Mouse (Mus musculus): ENCODE measurements around the gene Mrpl33.
A peak's percentile ranks its signal among the peaks of the same experiment; 100 is the strongest.

Gene Mrpl33

GRCm38 (mm10) chr5:31640542-31640941, 43.8 kb downstream of the Mrpl33 start:
- DNase-seq (ENCODE audit: low spot score): no peak

DNA sequence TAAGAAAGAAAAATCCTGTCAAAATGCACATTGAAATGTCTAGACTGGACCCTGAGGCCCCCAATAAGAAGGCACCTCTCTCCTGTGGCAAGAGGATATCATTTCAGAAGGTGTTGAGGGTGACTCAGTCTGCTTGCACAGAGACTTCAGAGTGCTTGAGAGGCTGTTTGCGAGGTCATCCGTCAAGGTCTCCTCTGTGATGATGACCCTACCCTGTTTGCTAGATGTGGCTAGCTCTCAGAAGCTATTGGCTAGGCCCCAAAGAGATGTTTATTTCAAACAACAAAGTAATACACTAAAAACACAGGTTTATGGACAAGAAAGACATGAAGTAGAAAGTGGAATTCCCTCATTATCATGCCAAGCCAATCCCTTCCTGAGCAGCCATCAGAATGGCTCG, 45.6 kb downstream of the Mrpl33 start:
- DNase-seq (ENCODE audit: low spot score): no peak

DNA sequence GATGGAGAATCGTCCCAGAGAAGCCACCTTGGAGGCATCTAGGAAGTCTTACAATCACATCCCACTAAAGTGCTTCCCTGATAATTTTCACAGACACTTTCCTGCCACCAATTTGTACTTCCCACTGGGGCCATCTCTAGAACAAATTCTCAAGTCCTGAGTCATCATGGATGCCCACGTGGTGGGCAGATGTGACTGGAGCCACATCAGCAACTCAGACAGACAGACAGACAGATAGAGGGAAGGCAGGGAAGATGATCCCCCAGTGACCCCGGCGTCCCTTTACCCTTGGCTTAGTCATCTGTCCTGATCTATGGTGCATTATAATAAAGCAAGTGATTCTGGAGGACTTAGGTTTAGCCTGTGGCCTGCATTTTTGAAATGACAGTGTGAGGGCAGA, 47.5 kb downstream of the Mrpl33 start:
- DNase-seq (ENCODE audit: low spot score): no peak

- no peak for DNase-seq (ENCODE audit: low spot score)
These were observed 48.1 kb downstream of the Mrpl33 start for GRCm38 (mm10) chr5:31644847-31645246.

- DNase-seq (ENCODE audit: low spot score): no peak
These were observed 49.1 kb downstream of the Mrpl33 start for GRCm38 (mm10) chr5:31645798-31646197.

DNA sequence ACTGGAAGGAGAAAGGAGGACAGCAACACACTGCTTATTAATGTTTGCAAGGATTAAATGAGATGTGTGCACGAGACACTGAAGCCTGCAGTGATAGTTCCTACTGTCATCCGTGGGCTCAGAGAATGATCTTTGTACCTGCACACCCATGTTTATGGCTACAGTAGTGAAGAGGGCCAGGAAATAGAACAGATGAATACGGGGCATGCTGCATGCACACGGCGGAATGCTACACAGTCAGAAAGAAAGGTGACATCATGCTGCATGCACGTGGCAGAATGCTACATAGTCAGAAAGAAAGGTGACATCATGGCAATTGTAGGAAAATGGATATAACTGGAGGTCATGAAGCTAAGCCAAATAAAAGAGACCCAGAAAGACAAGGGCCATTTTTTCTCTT, 49.8 kb downstream of the Mrpl33 start:
- DNase-seq (ENCODE audit: low spot score): no peak

- DNase-seq (ENCODE audit: low spot score): no peak
These were observed 50.6 kb downstream of the Mrpl33 start for GRCm38 (mm10) chr5:31647327-31647726.

- DNase-seq (ENCODE audit: low spot score): no peak
These were observed 54.0 kb downstream of the Mrpl33 start for GRCm38 (mm10) chr5:31650518-31651288.

DNA sequence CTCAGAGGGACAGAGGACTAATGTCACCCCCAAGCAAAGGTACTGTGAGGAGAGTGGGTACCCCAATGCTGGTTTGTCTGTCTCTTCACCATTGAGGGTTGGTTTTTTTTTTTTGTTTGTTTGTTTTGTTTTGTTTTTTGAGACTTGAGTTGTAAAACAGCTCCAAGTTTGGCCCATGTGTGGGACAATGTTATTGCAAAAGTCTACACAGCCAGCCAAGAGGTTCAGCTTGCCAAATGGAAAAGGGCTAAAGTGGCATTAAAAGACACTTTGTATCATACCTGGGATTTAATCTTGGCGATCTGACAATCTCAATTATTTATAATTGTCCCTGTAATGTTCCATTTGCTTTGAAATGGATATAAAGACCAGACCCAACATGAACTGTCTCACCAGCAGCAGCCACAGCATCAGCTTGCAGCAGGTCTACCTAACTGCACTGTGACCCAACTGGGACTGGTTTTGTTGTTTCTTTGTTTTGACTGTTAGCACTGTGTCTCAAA, 59.0 kb downstream of the Mrpl33 start:
- DNase-seq (ENCODE audit: low spot score): no peak

DNA sequence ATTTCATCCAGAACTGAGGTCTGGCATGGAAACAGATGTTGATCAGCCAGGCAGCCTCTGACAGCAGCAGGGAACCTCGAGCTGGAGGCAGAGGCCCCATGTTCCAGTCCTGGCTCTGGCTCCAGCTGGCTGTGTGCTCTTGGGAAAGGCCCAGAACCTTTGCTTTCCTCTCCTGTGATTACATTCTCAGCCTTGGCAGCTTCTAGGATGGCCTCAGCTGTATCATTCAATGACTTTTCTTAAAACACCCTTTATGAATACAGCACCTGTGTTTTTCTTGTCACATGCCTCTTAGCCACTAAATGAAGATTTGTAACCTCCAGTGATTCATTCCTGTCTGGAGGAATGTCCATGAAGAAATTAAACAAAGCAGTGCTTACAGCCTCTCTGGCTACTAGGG, 69.4 kb downstream of the Mrpl33 start:
- no peak for DNase-seq (ENCODE audit: low spot score)

- no peak for DNase-seq (ENCODE audit: low spot score)
These were observed 71.7 kb downstream of the Mrpl33 start for GRCm38 (mm10) chr5:31668325-31668968.

- no peak for DNase-seq (ENCODE audit: low spot score)
These were observed 73.2 kb downstream of the Mrpl33 start for GRCm38 (mm10) chr5:31669984-31670383.

- DNase-seq (ENCODE audit: low spot score): no peak
These were observed 74.4 kb downstream of the Mrpl33 start for GRCm38 (mm10) chr5:31671137-31671536.

- no peak for DNase-seq (ENCODE audit: low spot score)
These were observed 76.7 kb downstream of the Mrpl33 start for GRCm38 (mm10) chr5:31673431-31673830.

- no peak for DNase-seq (ENCODE audit: low spot score)
These were observed 81.3 kb downstream of the Mrpl33 start for GRCm38 (mm10) chr5:31678000-31678399.

DNA sequence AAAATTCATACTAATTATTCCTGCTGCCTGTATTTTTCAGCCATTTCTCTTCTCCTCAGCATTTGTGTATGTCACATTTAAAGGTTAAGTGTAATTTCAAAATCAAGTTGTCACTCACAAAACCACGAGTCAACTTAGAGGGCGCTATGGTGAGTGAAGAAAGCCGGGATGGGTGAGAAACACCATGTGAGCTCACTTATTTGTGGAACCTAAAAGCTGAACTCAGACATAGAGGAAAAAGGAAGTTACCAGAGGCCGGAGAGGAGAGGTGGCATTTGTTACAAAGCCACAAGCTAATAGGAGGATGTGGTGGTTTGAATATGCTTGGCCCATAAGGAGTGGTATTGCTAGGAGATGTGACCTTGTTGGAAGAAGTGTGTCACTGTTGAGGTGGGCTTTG, 83.4 kb downstream of the Mrpl33 start:
- DNase-seq (ENCODE audit: low spot score): no peak

DNA sequence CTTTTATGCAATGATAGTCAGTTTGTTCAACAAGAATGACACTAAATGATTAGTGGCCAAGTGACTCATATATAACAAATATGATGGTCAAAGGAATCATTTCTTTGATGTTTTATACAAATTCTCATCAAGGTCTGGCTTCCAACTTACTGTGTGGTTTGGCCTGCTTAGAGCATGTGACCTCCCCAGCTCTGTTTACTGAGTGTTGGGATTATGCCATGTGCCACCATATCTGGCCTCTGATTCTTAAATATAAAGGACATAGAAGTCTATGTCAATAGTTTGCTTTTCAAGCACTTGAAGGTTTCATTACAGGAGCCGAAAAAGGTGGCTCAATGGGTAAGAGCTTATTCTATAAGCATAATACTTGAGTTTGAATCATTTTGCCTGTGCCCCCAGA, 85.6 kb downstream of the Mrpl33 start:
- no peak for DNase-seq (ENCODE audit: low spot score)

DNA sequence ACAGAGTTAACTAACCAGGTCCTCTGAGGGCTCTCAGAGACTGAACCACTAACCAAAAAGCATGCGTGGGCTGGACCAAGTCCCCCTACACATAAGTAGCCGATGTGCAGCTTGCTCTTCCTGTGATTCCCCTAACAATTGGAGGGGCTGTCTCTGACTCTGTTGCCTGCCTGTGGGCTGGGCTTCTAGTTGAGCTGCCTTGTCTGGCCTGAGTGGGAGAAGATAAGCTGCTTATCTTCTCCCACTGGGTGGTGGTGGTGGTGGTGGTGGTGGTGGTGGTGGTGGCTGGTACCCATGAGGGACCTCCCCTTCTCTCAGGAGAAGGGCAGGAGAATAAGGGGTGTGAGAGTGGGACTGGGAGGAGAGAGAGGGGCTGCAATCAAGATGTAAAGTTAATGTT, 89.3 kb downstream of the Mrpl33 start:
- no peak for DNase-seq (ENCODE audit: low spot score)

DNA sequence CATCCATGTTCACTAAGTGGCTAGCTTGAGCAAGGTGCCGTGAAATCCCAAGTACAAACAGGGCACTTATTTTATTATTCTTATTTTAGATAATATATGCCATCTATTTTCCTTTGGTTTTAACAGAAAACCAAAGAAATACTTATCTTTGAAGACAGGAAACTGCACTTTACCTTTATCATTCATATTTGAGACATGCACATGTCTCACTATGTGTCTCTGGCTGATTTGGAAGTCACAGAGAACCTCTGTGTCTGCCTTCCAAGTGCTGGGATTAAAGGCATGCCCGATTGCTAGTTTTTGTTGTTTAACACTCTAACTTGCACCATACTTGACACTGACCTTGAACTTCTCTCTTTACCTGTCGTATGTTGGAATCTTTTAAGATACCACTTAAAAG, 91.2 kb downstream of the Mrpl33 start:
- DNase-seq (ENCODE audit: low spot score): no peak

DNA sequence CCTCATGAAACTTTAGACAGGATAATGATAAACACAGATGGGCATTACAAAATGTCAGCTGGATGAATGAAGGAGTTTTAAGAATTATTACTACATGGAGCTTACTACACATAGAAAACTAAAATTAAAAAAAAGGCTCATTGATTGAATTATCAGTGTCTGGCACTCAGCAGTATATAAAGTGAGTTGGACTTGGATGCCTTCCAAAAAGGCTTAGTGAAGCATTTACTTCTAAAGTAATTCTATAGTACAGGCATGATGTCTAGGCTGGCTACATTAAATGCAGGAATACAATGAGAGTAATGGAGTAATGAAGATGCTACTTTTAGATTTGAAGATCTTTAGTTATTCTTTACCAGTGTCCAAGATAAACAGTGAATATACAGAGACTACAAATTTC, 96.5 kb downstream of the Mrpl33 start:
- DNase-seq (ENCODE audit: low spot score): no peak

GRCm38 (mm10) chr5:31696971-31697643, 100.4 kb downstream of the Mrpl33 start, which contains the start of gene Rbks:
Rbks (minus strand) TSS chr5:31697627.
- DNase-seq (ENCODE audit: low spot score): no peak

DNA sequence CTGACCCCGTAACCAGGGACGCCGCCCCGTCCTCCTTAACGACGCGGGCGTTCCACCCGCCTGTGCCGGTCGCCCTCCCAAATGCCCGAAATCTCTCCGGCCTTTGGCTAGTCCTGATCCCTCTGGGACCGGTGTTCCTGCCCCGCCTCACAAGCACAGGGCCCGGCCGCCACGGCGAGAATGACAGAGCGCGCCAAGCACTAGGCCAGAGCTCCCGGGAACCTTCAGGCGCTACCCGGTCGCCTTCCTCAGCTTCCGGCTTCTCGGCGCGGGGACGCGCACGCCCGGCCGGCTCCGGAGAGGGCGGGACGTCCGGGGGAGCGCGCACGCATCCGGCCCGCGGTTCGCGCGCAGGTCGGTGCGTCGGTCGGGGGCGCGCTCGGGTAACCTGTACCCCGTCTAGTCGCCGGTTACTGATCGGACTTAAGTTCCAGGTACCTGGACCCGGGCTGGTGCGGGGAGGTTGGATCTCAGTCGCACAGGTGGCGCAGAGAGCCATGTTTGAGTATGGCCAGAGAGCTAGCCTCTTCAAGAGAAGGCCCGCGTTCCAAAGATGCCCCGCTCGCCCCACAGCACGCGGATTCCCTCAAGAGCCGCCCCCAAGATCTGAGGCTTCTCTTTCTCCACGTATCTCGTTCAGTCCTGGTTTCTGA, 101.0 kb downstream of the Mrpl33 start, which contains the start of gene Babam2:
Gene Babam2 (plus strand): TSS at position 41 of the 653 bp plus-strand sequence.
- peak; percentile 92 for DNase-seq (ENCODE audit: low spot score)

All from urinary bladder, postnatal 14 days (tissue).